Mouse (Mus musculus): ENCODE data around the gene Dcun1d4. TPM values are rescaled to one million over a fixed set of nuclear protein-coding genes. Genes with fewer than 3 reads are reported as not detected.
A peak's percentile ranks its signal among the peaks of the same experiment; 100 is the strongest.

Gene Dcun1d4
- polyA plus RNA-seq, 1 experiment from 2014 or later, result 14.8 TPM

DNA sequence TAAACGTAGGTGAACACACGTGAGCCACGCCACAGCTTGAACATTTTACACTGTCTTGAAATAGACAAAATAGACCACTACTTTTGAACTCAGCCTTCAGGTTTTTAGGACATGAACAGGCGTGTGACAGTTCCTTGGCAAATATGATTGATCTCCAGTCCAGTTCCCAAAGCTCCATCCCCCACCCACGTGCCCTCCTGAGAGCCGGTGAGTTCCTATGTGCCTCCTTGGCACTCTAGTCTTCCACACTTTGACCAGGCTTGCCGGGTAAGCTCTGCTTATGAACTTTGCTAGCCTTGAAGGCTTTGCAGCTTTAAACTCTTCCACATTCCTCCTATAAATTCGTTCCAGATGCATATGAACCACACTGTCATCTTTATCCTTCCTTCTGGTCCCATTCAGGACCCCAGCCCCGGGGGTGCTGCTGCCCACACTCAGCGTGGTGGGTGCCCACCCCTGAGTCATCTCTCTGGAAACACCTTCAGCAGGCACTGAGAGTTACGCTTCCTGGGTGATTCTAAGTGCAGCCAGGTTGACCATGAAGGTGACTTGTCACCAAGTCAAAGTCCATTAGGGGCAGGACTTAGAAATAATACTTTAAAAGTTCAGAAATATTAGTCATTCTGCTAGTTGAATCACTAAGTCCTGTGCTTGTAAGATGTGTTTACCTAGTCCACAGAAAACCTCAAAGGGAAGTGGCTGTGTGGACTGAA, 57.9 kb downstream of the Dcun1d4 start:
- WGBS, result 89% methylated on average over 11 of the region's 11 CpGs
- no peak overlapping the region for H3K4me2 ChIP-seq (ENCODE audit: low read depth, low read length)
- 0 out of 2 replicates have a peak overlapping the region, but pooled peaks have one; percentile 14 for H3K27ac ChIP-seq (ENCODE audit: low read length)
- ATAC-seq, result no peak
- H3K27me3 ChIP-seq (replicated peaks; ENCODE audit: control insufficient read depth, insufficient read depth, low read length), result no peaks in the 10 kb centered on the region
- H3K4me1 ChIP-seq (ENCODE audit: control insufficient read depth, insufficient read depth, low read length), result no peaks in the 10 kb centered on the region
- H3K36me3 ChIP-seq (ENCODE audit: control insufficient read depth, insufficient read depth, low read length), result peaks cover 3% of the 10 kb centered on the region; the same call in 1 of the 2 replicates
- H3K9ac ChIP-seq (ENCODE audit: low read depth, low read length), result no peak overlapping the region
- no peak overlapping the region for H3K4me3 ChIP-seq (ENCODE audit: low read length)
- no peaks in the 10 kb centered on the region for H3K9me3 ChIP-seq (ENCODE audit: control insufficient read depth, low read length)

DNA sequence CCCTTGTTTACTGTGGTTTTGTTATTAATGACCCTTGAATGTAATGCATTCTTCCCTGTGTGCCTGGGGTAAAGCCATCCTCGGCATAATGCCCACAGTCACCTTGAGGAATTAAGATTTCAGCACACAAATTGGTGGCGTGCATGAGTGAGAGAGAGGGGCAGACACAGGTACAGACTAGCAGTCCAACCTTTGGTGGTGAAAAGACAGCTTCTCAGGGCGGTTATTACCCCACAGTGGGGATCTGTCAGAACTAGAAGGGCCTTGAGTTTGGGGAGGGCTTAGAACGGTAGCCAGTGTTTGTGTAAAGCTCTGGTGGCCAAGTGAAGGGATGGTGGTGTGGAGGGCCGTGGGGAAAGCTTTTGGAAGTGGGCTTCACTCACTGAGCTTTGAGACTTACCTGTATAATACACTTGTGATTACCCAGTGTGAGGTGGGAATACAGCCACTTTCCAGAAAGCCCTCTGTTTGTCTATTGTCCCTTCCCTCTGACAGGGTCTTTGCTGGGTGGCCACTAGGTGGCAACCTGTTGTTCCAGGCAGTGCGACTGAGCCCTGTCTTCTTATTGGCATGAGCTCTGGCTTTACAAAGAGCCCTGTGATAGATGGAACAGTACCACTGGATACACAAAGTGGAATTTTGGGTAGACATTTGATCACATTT, 59.2 kb downstream of the Dcun1d4 start:
- H3K27ac ChIP-seq (ENCODE audit: low read length), result no peak overlapping the region
- H3K9me3 ChIP-seq (ENCODE audit: control insufficient read depth, low read length), result no peaks in the 10 kb centered on the region
- no peak overlapping the region for H3K4me2 ChIP-seq (ENCODE audit: low read depth, low read length)
- no peaks in the 10 kb centered on the region; the same call in 1 of the 2 replicates for H3K36me3 ChIP-seq (ENCODE audit: control insufficient read depth, insufficient read depth, low read length)
- WGBS, result 61% methylated on average over 6 of the region's 6 CpGs
- no peaks in the 10 kb centered on the region for H3K4me1 ChIP-seq (ENCODE audit: control insufficient read depth, insufficient read depth, low read length)
- H3K9ac ChIP-seq (ENCODE audit: low read depth, low read length), result no peak overlapping the region
- no peak overlapping the region for H3K4me3 ChIP-seq (ENCODE audit: low read length)
- H3K27me3 ChIP-seq (replicated peaks; ENCODE audit: control insufficient read depth, insufficient read depth, low read length), result no peaks in the 10 kb centered on the region
- ATAC-seq, result peak; percentile 52; the same call in 1 of the 2 replicates

DNA sequence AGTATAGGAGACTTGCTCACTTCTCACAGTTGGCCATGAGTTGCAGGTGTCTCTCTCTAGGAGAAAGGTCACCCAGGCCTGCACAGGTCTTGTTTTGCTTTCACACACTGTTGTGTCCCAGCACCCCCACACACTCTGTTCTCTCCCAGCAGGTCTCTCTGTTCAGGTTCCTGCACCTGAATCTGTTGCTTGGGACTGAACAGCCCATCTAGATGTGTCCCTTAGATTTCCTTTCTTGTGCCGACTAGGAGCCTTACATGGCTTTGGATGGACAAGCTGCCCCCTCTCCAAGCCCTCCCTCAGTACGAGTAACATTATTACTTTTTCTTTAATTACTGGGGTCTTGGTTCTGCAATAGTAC, 59.7 kb downstream of the Dcun1d4 start:
- no peaks in the 10 kb centered on the region for H3K4me1 ChIP-seq (ENCODE audit: control insufficient read depth, insufficient read depth, low read length)
- no peak overlapping the region for H3K9ac ChIP-seq (ENCODE audit: low read depth, low read length)
- ATAC-seq, result 0 out of 2 replicates have a peak, but pooled peaks have one; percentile 4
- no peak overlapping the region for H3K4me3 ChIP-seq (ENCODE audit: low read length)
- H3K36me3 ChIP-seq (ENCODE audit: control insufficient read depth, insufficient read depth, low read length), result no peaks in the 10 kb centered on the region; the same call in 1 of the 2 replicates
- H3K27me3 ChIP-seq (replicated peaks; ENCODE audit: control insufficient read depth, insufficient read depth, low read length), result no peaks in the 10 kb centered on the region
- H3K4me2 ChIP-seq (ENCODE audit: low read depth, low read length), result no peak overlapping the region
- 89% methylated on average over 2 of the region's 2 CpGs for WGBS
- no peaks in the 10 kb centered on the region for H3K9me3 ChIP-seq (ENCODE audit: control insufficient read depth, low read length)
- no peak overlapping the region for H3K27ac ChIP-seq (ENCODE audit: low read length)

DNA sequence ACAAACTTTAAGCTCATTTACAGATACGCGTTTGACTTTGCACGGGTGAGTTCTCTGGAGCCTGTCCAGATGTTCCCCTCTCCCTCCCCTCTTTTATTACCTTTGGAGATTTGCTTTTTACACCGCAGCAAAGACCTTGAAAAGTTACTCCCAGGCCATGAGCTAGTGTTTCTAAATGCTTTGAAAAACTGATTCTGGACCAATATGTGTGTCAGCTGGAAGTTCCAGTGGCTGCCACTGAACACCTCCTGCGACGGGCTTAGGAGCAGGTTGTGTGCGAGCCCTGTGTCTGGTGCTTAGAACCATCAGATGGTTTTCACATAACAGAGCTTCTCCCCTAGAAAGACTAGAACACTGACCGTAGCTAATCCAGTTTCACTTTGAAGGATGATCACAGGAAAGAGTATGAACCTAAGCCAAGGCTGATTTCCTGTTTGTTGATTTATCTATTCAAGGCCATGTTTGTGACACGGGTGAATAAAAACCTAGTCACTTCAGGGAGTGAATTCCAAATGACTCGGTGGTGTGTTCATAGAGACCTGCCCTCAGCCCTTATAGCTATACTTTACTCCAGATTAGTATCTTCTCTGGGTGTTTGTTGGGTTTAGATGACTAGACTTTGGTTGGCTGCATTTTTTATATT, 63.4 kb downstream of the Dcun1d4 start:
- 0 out of 2 replicates have a peak overlapping the region, but pooled peaks have one; percentile 4 for H3K27ac ChIP-seq (ENCODE audit: low read length)
- no peaks in the 10 kb centered on the region for H3K9me3 ChIP-seq (ENCODE audit: control insufficient read depth, low read length)
- H3K27me3 ChIP-seq (replicated peaks; ENCODE audit: control insufficient read depth, insufficient read depth, low read length), result no peaks in the 10 kb centered on the region
- H3K9ac ChIP-seq (ENCODE audit: low read depth, low read length), result no peak overlapping the region
- no peaks in the 10 kb centered on the region for H3K36me3 ChIP-seq (ENCODE audit: control insufficient read depth, insufficient read depth, low read length)
- H3K4me1 ChIP-seq (ENCODE audit: control insufficient read depth, insufficient read depth, low read length), result no peaks in the 10 kb centered on the region
- no peak overlapping the region for H3K4me3 ChIP-seq (ENCODE audit: low read length)
- peak; percentile 52; the same call in 1 of the 2 replicates for ATAC-seq
- 50% methylated on average over 10 of the region's 10 CpGs for WGBS
- H3K4me2 ChIP-seq (ENCODE audit: low read depth, low read length), result no peak overlapping the region

DNA sequence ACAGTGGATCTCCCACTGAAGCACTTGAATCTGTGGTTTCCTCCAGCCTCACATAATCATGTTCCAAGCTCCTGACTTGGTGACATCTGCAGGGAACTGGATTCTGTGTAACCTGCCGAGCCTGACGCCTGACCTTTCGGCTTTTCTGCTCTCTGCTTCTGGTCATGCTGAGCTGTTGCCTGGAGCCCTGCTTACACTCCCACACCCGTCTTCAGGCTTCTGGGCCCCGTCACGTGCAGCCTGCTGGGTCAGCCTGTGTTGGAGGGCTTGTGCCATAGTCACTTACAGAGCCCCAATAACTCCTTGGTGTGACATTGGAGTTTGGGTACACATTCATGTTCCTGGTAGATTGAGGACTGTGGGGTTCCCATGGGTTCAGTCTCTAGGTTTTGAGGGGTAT, 64.8 kb downstream of the Dcun1d4 start:
- Histone ChIP-seq H3K4me2 (ENCODE audit: low read depth, low read length) (no peak overlapping the region), H3K9ac (ENCODE audit: low read depth, low read length) (no peak overlapping the region), H3K27ac (ENCODE audit: low read length) (no peak overlapping the region)

DNA sequence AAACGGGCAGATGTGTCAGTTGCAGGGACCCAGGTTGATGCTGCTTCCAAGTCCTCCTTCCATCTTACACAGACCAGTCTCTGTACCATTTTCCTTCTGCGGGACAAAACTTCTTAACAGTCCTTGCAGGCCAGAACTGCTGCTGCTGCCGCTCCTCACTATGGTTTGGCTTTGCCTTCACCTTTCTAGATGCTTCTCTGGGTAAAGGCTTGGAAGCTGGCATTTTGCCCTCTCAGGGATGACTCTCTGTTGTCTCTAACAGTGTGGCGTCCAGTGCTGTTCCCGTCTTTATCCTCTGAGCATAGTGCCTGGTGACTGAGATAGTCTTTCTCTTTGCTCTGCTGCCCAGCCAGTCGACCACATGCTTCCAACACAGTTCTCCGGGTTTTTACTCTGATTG, 66.5 kb downstream of the Dcun1d4 start:
- Histone ChIP-seq H3K9ac (ENCODE audit: low read depth, low read length) (no peak overlapping the region), H3K4me2 (ENCODE audit: low read depth, low read length) (no peak overlapping the region), H3K36me3 (ENCODE audit: control insufficient read depth, insufficient read depth, low read length) (no peaks in the 10 kb centered on the region), H3K27ac (ENCODE audit: low read length) (no peak overlapping the region), H3K9me3 (ENCODE audit: control insufficient read depth, low read length) (no peaks in the 10 kb centered on the region), H3K27me3 (replicated peaks; ENCODE audit: control insufficient read depth, insufficient read depth, low read length) (no peaks in the 10 kb centered on the region), H3K4me3 (ENCODE audit: low read length) (no peak overlapping the region), H3K4me1 (ENCODE audit: control insufficient read depth, insufficient read depth, low read length) (no peaks in the 10 kb centered on the region)
- ATAC-seq, result no peak
- WGBS, result 80% methylated on average over 7 of the region's 7 CpGs

More for the DNA sequence above, 64.8 kb downstream of the Dcun1d4 start:
- Histone ChIP-seq H3K27me3 (replicated peaks; ENCODE audit: control insufficient read depth, insufficient read depth, low read length) (no peaks in the 10 kb centered on the region), H3K36me3 (ENCODE audit: control insufficient read depth, insufficient read depth, low read length) (no peaks in the 10 kb centered on the region), H3K4me1 (ENCODE audit: control insufficient read depth, insufficient read depth, low read length) (no peaks in the 10 kb centered on the region), H3K4me3 (ENCODE audit: low read length) (no peak overlapping the region), H3K9me3 (ENCODE audit: control insufficient read depth, low read length) (no peaks in the 10 kb centered on the region)
- WGBS, result 69% methylated on average over 6 of the region's 6 CpGs
- ATAC-seq, result no peak

DNA sequence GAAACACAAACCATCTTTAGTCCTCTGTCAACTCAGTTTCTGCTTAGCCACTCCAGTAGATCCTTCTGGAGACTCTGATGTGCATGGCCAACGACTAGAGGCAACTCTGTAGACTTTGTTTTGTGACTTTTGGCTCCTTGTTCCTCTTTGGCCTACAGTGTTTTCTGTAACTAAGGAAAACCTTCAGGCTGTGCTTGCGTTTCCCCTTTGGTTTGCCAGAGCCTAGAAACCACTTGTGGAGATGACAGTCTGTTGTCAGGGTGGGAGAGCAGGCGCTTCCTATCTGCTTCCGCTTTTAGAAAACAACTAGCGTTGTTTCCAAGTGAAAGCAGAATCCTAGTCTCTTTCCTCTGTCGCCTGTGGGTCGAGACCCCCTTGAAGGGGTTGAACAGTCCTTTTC, 67.4 kb downstream of the Dcun1d4 start:
- H3K4me1 ChIP-seq (ENCODE audit: control insufficient read depth, insufficient read depth, low read length), result no peaks in the 10 kb centered on the region
- no peak for ATAC-seq
- H3K9me3 ChIP-seq (ENCODE audit: control insufficient read depth, low read length), result no peaks in the 10 kb centered on the region
- no peaks in the 10 kb centered on the region for H3K27me3 ChIP-seq (replicated peaks; ENCODE audit: control insufficient read depth, insufficient read depth, low read length)
- no peak overlapping the region for H3K4me2 ChIP-seq (ENCODE audit: low read depth, low read length)
- no peak overlapping the region for H3K9ac ChIP-seq (ENCODE audit: low read depth, low read length)
- H3K27ac ChIP-seq (ENCODE audit: low read length), result no peak overlapping the region
- 85% methylated on average over 7 of the region's 7 CpGs for WGBS
- H3K4me3 ChIP-seq (ENCODE audit: low read length), result no peak overlapping the region
- H3K36me3 ChIP-seq (ENCODE audit: control insufficient read depth, insufficient read depth, low read length), result no peaks in the 10 kb centered on the region

DNA sequence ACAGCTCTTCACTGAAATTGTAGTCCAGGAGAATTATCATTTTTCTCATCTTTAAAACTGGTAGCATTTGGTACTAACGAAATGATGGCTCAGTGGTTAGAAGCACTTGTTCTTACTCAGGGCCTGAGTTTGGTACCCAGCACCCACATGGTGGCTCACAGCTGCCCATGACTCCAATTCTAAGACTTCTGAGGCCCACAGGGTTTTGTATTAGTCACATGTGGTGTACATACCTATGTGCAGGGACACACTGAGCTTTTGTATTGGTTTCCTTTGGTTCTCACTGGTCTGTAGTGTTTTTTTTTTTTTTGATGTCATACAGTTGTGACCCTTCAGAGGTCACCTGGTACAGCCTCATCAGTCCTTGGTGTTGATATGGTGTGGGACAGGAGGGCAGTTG, 68.0 kb downstream of the Dcun1d4 start:
- H3K4me3 ChIP-seq (ENCODE audit: low read length), result no peak overlapping the region
- 93% methylated on average over 1 of the region's 1 CpGs for WGBS

DNA sequence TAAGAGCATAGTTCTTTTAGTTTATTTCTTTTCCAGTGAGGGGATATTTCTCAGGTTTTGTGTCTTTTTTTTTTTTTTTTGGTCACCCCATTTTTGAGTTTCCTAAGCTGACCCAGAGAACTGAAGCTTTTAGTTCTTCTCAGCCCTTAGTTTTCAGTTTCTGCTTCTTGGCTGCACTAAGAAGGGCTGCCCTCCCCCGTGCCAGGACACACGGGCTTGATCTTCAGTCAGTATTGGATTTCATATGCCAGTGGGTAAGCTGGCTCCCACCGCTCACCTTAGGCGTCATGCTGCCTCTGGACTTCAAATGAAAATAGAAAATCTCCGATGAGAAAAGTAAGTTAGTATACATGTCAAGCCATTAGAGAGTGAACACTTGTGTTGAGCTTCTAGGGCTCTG, 71.0 kb downstream of the Dcun1d4 start:
- no peak overlapping the region for H3K9ac ChIP-seq (ENCODE audit: low read depth, low read length)
- H3K4me3 ChIP-seq (ENCODE audit: low read length), result no peak overlapping the region
- H3K27ac ChIP-seq (ENCODE audit: low read length), result no peak overlapping the region
- no peaks in the 10 kb centered on the region for H3K4me1 ChIP-seq (ENCODE audit: control insufficient read depth, insufficient read depth, low read length)
- H3K36me3 ChIP-seq (ENCODE audit: control insufficient read depth, insufficient read depth, low read length), result no peaks in the 10 kb centered on the region
- no peaks in the 10 kb centered on the region for H3K27me3 ChIP-seq (replicated peaks; ENCODE audit: control insufficient read depth, insufficient read depth, low read length)
- H3K4me2 ChIP-seq (ENCODE audit: low read depth, low read length), result no peak overlapping the region
- 83% methylated on average over 5 of the region's 5 CpGs for WGBS
- ATAC-seq, result no peak
- H3K9me3 ChIP-seq (ENCODE audit: control insufficient read depth, low read length), result no peaks in the 10 kb centered on the region

More for the DNA sequence above, 68.0 kb downstream of the Dcun1d4 start:
- Histone ChIP-seq H3K4me2 (ENCODE audit: low read depth, low read length) (no peak overlapping the region), H3K27me3 (replicated peaks; ENCODE audit: control insufficient read depth, insufficient read depth, low read length) (no peaks in the 10 kb centered on the region), H3K4me1 (ENCODE audit: control insufficient read depth, insufficient read depth, low read length) (no peaks in the 10 kb centered on the region), H3K9me3 (ENCODE audit: control insufficient read depth, low read length) (no peaks in the 10 kb centered on the region), H3K27ac (ENCODE audit: low read length) (no peak overlapping the region), H3K36me3 (ENCODE audit: control insufficient read depth, insufficient read depth, low read length) (no peaks in the 10 kb centered on the region), H3K9ac (ENCODE audit: low read depth, low read length) (no peak overlapping the region)
- no peak for ATAC-seq
